Mouse (Mus musculus): ENCODE data around the gene Entr1.

- TF ChIP-seq CTCF (IDR thresholded peaks at IDR 0.05; ENCODE audit: low read depth) (no peak), EP300 (IDR thresholded peaks at IDR 0.05; ENCODE audit: low read depth) (no peak)
Measured at GRCm38 (mm10) chr2:26438373-26438772, 49.3 kb upstream of the Entr1 start.

All from heart, postnatal 0 days (tissue).